Mouse (Mus musculus) bone marrow, adult 2 months (tissue): ENCODE results near the gene Zdhhc14.

Experiments
- CTCF ChIP-seq: fragments of 200-500 bp; IDR thresholded peaks from 2 replicates; pipeline ENCODE4 v1.5.1; 2011; ENCODE audit warnings: low read length, control low read depth; ENCODE audit not compliant: control insufficient read depth, insufficient read depth
- POLR2A ChIP-seq: fragments of 200-500 bp; IDR thresholded peaks from 2 replicates; pipeline ENCODE4 v1.6.1; 2011; ENCODE audit warnings: low read depth, mild to moderate bottlenecking, control low read depth, low read length, borderline replicate concordance; ENCODE audit not compliant: control insufficient read depth

- no peak for TF ChIP-seq POLR2A
- TF ChIP-seq CTCF, result no peak
Observed at GRCm38 (mm10) chr17:5698447-5699096, 206.2 kb downstream of the Zdhhc14 start.
